Mouse (Mus musculus) cerebellum, adult 2 months (tissue): ENCODE measurements around the gene Zfp128. TPM values are rescaled to one million over a fixed set of nuclear protein-coding genes. Genes with fewer than 3 reads are reported as not detected.

Experiments used
- DNase-seq, 2 experiments: peaks; one replicate each; pipeline ENCODE4 v3.0.0; 2021
- H3K27ac ChIP-seq: fragments of 200-500 bp; 2 replicates; pipeline ENCODE4 v1.5.1; 2012; ENCODE audit warnings: low read length, control low read depth, inconsistent platforms; ENCODE audit not compliant: insufficient read depth
- H3K27me3 ChIP-seq: fragments of 200-500 bp; 2 replicates; pipeline ENCODE4 v1.6.1; 2012; ENCODE audit warnings: inconsistent platforms, mild to moderate bottlenecking, low read length, moderate library complexity; ENCODE audit not compliant: control insufficient read depth, insufficient read depth
- H3K4me1 ChIP-seq: fragments of 200-500 bp; 2 replicates; pipeline ENCODE4 v1.6.1; 2011; ENCODE audit warnings: low read length; ENCODE audit not compliant: control insufficient read depth, insufficient read depth
- H3K4me3 ChIP-seq: fragments of 200-500 bp; replicated peaks from 2 replicates; pipeline ENCODE3; 2011; ENCODE audit warnings: mild to moderate bottlenecking, low read depth, low read length, control low read depth; ENCODE audit not compliant: insufficient read depth
- CTCF ChIP-seq: fragments of 200-500 bp; IDR thresholded peaks from 2 replicates; pipeline ENCODE4 v1.5.1; 2011; ENCODE audit warnings: low read depth, mild to moderate bottlenecking, control low read depth, low read length, moderate library complexity, borderline replicate concordance; ENCODE audit not compliant: insufficient read depth
- POLR2A ChIP-seq: fragments of 200-500 bp; IDR thresholded peaks from 2 replicates; pipeline ENCODE4 v1.6.1; 2011; ENCODE audit warnings: low read length, control low read depth, borderline replicate concordance; ENCODE audit not compliant: insufficient read depth
- WGBS: fragments of 180-500 bp; shearing (Covaris S2); methylation state at CpG from one replicate; pipeline ENCODE4 v1.1.7; 2018; 5-methylcytosine and 5-hydroxymethylcytosine counted together
- polyA plus RNA-seq: library from polyadenylated mRNA; depleted of rRNA; stranded (reverse); fragments of >200 nt; gene quantifications from 2 replicates; pipeline ENCODE4 v1.2.3, GENCODE M21; 2012

Gene Zfp128
- polyA plus RNA-seq, 1 experiment, result 5.6 TPM

DNA sequence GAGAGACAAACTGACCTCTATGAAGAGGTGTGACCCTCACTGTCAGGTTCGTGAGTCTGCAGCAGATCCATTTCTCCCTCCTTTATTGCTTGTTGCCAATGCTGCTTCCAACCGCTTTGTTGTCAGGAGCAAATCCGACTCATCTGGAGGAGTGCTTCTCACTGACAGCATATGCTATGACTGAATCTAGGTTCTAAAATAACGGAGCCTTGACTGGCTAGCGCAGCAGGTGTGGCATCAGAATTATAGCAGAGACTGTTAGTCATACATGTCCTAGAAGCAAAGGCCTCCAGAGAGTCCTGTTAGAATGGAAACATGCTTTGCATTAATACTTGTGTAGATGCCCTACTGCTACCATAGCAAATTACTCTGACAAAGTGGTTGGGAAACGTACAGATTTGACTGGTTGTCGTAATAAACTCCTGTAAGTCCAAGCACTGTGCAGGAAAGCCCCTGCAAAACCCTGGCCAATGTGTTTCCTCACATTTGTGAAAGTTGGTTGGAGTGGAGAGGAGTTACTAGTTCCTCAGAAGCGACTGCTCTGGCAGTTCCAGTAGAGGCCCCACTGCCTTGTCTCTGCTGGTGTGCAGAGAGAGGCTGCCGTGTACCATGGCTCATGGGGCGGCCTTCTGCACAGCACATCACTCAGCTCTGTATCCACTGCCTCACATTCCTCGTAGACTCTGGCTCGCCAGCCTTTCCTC, 5.7 kb downstream of the Zfp128 start:
- Histone ChIP-seq H3K4me3 (no peak overlapping the region), H3K27me3 (no peaks in the 10 kb centered on the region), H3K27ac (no peak overlapping the region), H3K4me1 (peaks cover 5% of the 10 kb centered on the region)
- TF ChIP-seq CTCF (no peak), POLR2A (no peak)
- DNase-seq, result no peak
- WGBS, result 91% methylated on average over 12 of the region's 12 CpGs

DNA sequence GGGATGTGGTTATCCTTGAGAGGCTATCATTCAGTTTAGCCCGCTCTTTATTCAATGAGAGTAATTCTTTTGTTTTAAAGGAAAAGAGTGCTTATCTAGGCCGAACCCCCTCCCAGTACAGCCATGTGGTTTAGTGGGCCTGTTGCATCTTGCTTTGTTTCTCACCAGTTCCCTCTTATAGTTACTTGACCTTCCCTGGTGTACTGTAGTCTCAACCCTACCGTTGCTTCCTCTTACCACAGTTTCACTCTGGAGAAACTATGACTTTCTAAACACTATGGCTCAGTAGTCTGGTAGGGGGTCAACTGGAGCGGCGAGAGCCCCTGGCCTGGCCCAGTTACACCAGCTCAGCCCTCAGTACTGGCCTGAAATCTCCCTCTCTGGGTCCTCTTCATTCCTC, 6.6 kb downstream of the Zfp128 start:
- no peak for DNase-seq
- H3K27me3 ChIP-seq, result no peaks in the 10 kb centered on the region
- TF ChIP-seq CTCF (no peak), POLR2A (no peak)
- 95% methylated on average over 5 of the region's 5 CpGs for WGBS
- H3K4me1 ChIP-seq, result no peaks in the 10 kb centered on the region; the same call in 1 of the 2 replicates
- no peak overlapping the region for H3K4me3 ChIP-seq
- H3K27ac ChIP-seq, result no peak overlapping the region

DNA sequence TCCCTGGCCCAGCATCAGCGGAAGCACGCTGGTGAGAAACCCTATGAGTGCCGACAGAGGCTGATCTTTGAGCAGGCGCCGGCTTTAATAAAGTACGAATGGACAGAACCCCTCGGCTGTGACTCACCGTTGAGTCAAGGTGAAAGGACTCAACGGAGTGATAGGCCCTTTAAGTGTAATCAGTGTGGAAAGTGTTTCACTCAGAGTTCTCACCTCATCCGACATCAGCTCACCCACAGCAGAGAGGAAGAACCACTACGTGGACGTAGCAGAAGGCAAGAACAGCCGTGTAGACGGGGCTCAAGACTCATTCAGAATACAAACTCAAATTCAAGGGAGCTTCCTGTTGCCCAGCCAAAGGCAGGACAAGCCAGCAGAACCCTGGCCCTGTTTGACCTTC, 10.0 kb downstream of the Zfp128 start:
- no peak for DNase-seq
- TF ChIP-seq POLR2A (no peak), CTCF (no peak)
- WGBS, result 93% methylated on average over 14 of the region's 14 CpGs
- Histone ChIP-seq H3K4me1 (no peaks in the 10 kb centered on the region; the same call in 1 of the 2 replicates), H3K27me3 (no peaks in the 10 kb centered on the region), H3K4me3 (no peak overlapping the region), H3K27ac (no peak overlapping the region)

DNA sequence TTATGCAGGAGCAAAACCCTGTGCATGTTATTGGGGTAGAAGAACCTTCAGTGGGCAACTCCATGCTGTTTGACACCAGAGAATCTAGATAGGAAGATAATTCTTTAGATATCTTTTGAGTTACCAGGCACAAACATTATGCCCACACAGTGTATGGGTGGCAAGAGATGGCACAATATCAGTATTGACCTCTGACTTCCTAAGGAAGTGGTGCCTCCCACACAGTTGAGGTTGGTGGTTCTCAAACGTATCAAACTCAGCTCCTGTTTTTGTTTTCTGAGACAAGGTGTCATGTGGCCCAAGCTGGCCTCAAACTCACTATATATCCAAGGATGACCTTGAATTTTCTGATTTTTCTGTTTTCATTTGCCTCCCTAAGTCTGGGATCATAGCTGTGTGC, 10.4 kb downstream of the Zfp128 start:
- no peaks in the 10 kb centered on the region for H3K27me3 ChIP-seq
- 88% methylated on average over 1 of the region's 1 CpGs for whole genome bisulfite sequencing

DNA sequence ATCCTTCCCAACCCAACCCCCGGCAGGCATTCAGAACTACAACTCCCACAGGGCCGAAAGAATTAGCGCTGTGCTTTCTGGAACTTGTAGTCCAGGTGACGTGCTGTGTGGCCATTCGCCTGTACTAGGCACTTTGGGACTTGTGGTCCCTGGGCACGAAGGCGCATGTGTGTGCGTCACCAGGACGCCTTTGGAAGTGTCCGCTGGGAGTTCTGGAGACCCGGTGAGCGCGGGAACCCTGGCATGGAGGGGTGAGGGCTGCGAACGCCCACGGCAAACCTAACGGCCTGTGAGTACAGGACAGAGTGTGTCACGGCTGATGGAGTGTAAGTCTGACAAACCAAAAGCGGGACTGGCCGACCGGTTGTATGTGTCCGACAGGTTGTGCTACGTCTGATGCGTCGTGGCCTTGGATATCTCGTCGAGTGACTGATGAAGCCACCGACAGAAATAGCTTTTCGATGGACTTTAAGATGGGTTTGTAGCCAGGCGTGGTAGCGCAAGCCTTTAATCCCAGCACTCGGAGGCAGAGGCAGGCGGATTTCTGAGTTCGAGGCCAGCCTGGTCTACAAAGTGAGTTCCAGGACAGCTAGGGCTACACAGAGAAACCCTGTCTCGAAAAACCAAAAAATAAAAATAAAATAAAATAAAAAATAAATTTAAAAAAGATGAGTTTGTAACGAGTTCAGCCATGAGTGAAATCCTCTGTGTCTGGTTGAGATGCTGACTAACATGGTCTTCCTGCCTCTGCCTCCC, 16.9 kb downstream of the Zfp128 start, which contains the start of gene Zscan22:
Gene Zscan22, plus strand, starts transcription at position 161 of the 756 bp plus-strand sequence.
- WGBS, result 4% methylated on average over 36 of the region's 36 CpGs
- TF ChIP-seq POLR2A, result peak; percentile 58; the same call in 1 of the 2 replicates
- no peak for TF ChIP-seq CTCF
- DNase-seq, result peak; percentile 93 to 96
- Histone ChIP-seq H3K27ac (no peak within 1 kb of the TSS), H3K4me3 (peak within 1 kb of the TSS; percentile 95), H3K27me3 (no peaks in the 10 kb centered on the region), H3K4me1 (peaks cover 3% of the 10 kb centered on the region; the same call in 1 of the 2 replicates)

More for the DNA sequence above, 10.4 kb downstream of the Zfp128 start:
- H3K4me3 ChIP-seq, result no peak overlapping the region
- no peaks in the 10 kb centered on the region; the same call in 1 of the 2 replicates for H3K4me1 ChIP-seq
- no peak overlapping the region for H3K27ac ChIP-seq
- TF ChIP-seq POLR2A (no peak), CTCF (no peak)
- DNase-seq, result no peak

DNA sequence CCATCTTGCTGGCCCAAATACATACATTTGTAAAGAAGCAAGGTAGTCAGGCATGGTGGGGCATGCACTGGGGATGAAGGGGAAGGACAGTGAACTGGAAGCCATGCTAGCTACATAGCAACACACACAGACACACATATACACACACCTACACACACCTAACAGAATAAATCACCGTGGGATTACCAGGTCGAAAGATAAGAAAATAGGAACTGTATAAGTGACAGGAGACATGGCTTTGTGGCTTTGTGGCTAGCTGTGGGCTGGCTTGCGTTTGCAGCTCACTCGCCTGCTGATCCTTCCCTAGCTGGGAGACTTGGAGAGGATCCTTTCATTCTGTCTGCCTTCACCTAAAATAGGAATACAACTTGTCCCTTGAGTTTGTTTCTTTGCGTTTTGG, 20.5 kb downstream of the Zfp128 start:
- DNase-seq, result no peak
- H3K27ac ChIP-seq, result no peak overlapping the region
- TF ChIP-seq CTCF, result no peak
- no peak for TF ChIP-seq POLR2A
- H3K4me1 ChIP-seq, result peaks cover 3% of the 10 kb centered on the region; the same call in 1 of the 2 replicates
- WGBS, result 82% methylated on average over 5 of the region's 5 CpGs
- no peaks in the 10 kb centered on the region for H3K27me3 ChIP-seq
- H3K4me3 ChIP-seq, result no peak overlapping the region

DNA sequence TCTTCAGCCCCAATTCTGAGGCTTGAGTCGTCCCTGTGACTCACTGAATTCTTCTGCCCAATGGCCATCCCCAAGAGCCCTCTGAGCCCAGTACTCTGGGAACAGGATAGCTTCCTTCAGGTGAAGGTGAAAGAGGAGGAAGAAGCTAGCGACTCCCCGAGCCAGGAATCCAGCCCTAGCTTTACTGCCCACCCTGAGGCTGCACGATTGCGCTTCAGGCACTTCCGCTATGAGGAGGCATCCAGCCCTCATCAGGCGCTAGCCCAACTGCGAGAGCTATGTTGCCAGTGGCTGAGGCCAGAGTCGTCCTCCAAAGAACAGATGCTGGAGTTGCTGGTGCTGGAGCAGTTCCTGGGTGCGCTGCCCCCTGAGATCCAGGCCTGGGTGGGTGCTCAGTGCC, 22.6 kb downstream of the Zfp128 start:
- WGBS, result 40% methylated on average over 10 of the region's 10 CpGs
- no peak overlapping the region for H3K4me3 ChIP-seq
- H3K27me3 ChIP-seq, result no peaks in the 10 kb centered on the region
- H3K4me1 ChIP-seq, result peaks cover 3% of the 10 kb centered on the region; the same call in 1 of the 2 replicates
- no peak for TF ChIP-seq POLR2A
- TF ChIP-seq CTCF, result no peak
- no peak overlapping the region for H3K27ac ChIP-seq
- DNase-seq, result no peak
